ENCODE assay signal across 9 mouse cellular contexts in genomic region chr4:41762099-41762687, GRCm38 (mm10). TPM values are rescaled to one million over a fixed set of nuclear protein-coding genes. Genes with fewer than 3 reads are reported as not detected.
DNase-seq lines count a peak whose midpoint lies in the region; ATAC-seq lines count a peak whose summit lies in the region.
"Had no signal": no experiment of that assay in that cellular context is flagged by ENCODE, and none has a peak within 500 bp of the region (broad histone marks: within the 10 kb centered on the region; RNA-seq: fewer than 3 reads in every experiment).

No protein-coding gene starts in this region.

- no peak overlapping the region for H3K9ac ChIP-seq in neural tube, embryonic 15.5 days (replicated peaks)

- H3K36me3 ChIP-seq in limb, embryonic 10.5 days, result peaks cover 40% of the 10 kb centered on the region
- peaks cover 7% of the 10 kb centered on the region; the same call in 1 of the 2 replicates for H3K36me3 ChIP-seq in neural tube, embryonic 15.5 days

- 16% methylated on average over 8 of the region's 8 CpGs for WGBS in limb, embryonic 10.5 days
- 54% methylated on average over 8 of the region's 8 CpGs for WGBS in neural tube, embryonic 15.5 days

- 0 out of 2 replicates have a peak, but pooled peaks have one; percentile 28 for ATAC-seq in neural tube, embryonic 15.5 days (ENCODE audit: low FRiP score)

- DNase-seq in cerebellum, adult 9-11 months, result peak; percentile 60
- no peak for DNase-seq in cerebellum, adult 9-10 months
- peak; percentile 63 for DNase-seq in testis, postnatal 10 days (ENCODE audit: low spot score)
- DNase-seq in testis, postnatal 14 days (ENCODE audit: low spot score), result no peak
- peak; percentile 80 for DNase-seq in limb, embryonic 10.5 days (ENCODE audit: low spot score)
- DNase-seq in layer of hippocampus, adult 18-20 months (ENCODE audit: low spot score in 2 of 2), result no peak
- no peak for DNase-seq in adrenal gland, postnatal 25 days

- H3K4me1 ChIP-seq in limb, embryonic 10.5 days, result peaks cover 54% of the 10 kb centered on the region
- H3K4me1 ChIP-seq in neural tube, embryonic 15.5 days, result peaks cover 33% of the 10 kb centered on the region

- H3K27me3 ChIP-seq in limb, embryonic 10.5 days (ENCODE audit: low read depth, poor library complexity, severe bottlenecking), result no peaks in the 10 kb centered on the region
- H3K27me3 ChIP-seq in neural tube, embryonic 15.5 days (replicated peaks), result no peaks in the 10 kb centered on the region

- peak overlapping the region; percentile 64 for H3K4me3 ChIP-seq in limb, embryonic 10.5 days
- no peak overlapping the region for H3K4me3 ChIP-seq in neural tube, embryonic 15.5 days (replicated peaks)

- H3K27ac ChIP-seq in limb, embryonic 10.5 days, result peak overlapping the region; percentile 90
- peak overlapping the region; percentile 37; the same call in 1 of the 2 replicates for H3K27ac ChIP-seq in neural tube, embryonic 15.5 days (replicated peaks)

- peak overlapping the region; percentile 55 for H3K4me2 ChIP-seq in neural tube, embryonic 15.5 days

- no peaks in the 10 kb centered on the region for H3K9me3 ChIP-seq in limb, embryonic 10.5 days (replicated peaks)
- H3K9me3 ChIP-seq in neural tube, embryonic 15.5 days (replicated peaks), result no peaks in the 10 kb centered on the region

RNA-seq across cellular contexts. Expression of gene Sigmar1, which starts 6.2 kb away (rescaled TPM):
- 83.7 and 91.1 TPM in 2 replicates for polyA plus RNA-seq in limb, embryonic 10.5 days (2016; fragmentation: Nextera tagmentation; extraction: Ambion mirVana)
- 92.1 and 97.3 TPM in 2 replicates for polyA plus RNA-seq in neural tube, embryonic 15.5 days (2015; fragmentation: Nextera tagmentation; extraction: Ambion mirVana)
- total RNA-seq in layer of hippocampus, adult 18-20 months (2021), result 10 to 100 TPM; 36.9 to 44.0 TPM
- 84.5 and 86.8 TPM in 2 replicates for total RNA-seq in adrenal gland, postnatal 25 days (2021)

RNA-seq across cellular contexts. Expression of gene Galt, which starts 7.2 kb away (rescaled TPM):
- polyA plus RNA-seq in limb, embryonic 10.5 days (2016; fragmentation: Nextera tagmentation; extraction: Ambion mirVana), result 33.7 and 37.6 TPM in 2 replicates
- 48.4 and 54.8 TPM in 2 replicates for polyA plus RNA-seq in neural tube, embryonic 15.5 days (2015; fragmentation: Nextera tagmentation; extraction: Ambion mirVana)
- 10 to 100 TPM; 52.2 to 54.3 TPM for total RNA-seq in layer of hippocampus, adult 18-20 months (2021)
- 40.8 and 47.6 TPM in 2 replicates for total RNA-seq in adrenal gland, postnatal 25 days (2021)

RNA-seq across cellular contexts. Expression of gene Ccl27a, which starts 11.9 kb away (rescaled TPM):
- polyA plus RNA-seq in limb, embryonic 10.5 days (2016; fragmentation: Nextera tagmentation; extraction: Ambion mirVana), result 26.7 and 35.6 TPM in 2 replicates
- polyA plus RNA-seq in neural tube, embryonic 15.5 days (2015; fragmentation: Nextera tagmentation; extraction: Ambion mirVana), result 213 and 281 TPM in 2 replicates
- 100 to 1,000 TPM; 125 to 135 TPM for total RNA-seq in layer of hippocampus, adult 18-20 months (2021)
- 32.6 and 46.2 TPM in 2 replicates for total RNA-seq in adrenal gland, postnatal 25 days (2021)
- polyA plus RNA-seq: C2C12 had no signal

RNA-seq across cellular contexts. Expression of gene Arid3c, which starts 31.3 kb away (rescaled TPM):
- polyA plus RNA-seq in limb, embryonic 10.5 days (2016; fragmentation: Nextera tagmentation; extraction: Ambion mirVana), result not detected in 2 replicates
- 1.1 and 1.6 TPM in 2 replicates for polyA plus RNA-seq in neural tube, embryonic 15.5 days (2015; fragmentation: Nextera tagmentation; extraction: Ambion mirVana)
- not detected for total RNA-seq in layer of hippocampus, adult 18-20 months (2021)
- total RNA-seq in adrenal gland, postnatal 25 days (2021), result not detected in 2 replicates
- polyA plus RNA-seq: C2C12 had no signal

RNA-seq across cellular contexts. Expression of gene Dctn3, which starts 39.2 kb away (rescaled TPM):
- polyA plus RNA-seq in limb, embryonic 10.5 days (2016; fragmentation: Nextera tagmentation; extraction: Ambion mirVana), result 118 and 123 TPM in 2 replicates
- 271 and 320 TPM in 2 replicates for polyA plus RNA-seq in neural tube, embryonic 15.5 days (2015; fragmentation: Nextera tagmentation; extraction: Ambion mirVana)
- total RNA-seq in layer of hippocampus, adult 18-20 months (2021), result 100 to 1,000 TPM; 150 to 151 TPM
- 108 and 120 TPM in 2 replicates for total RNA-seq in adrenal gland, postnatal 25 days (2021)

Comparison
In these comparisons a context has a peak if more than half of its experiments do, and no peak if none do; other contexts are left out.
1. DNase-seq: peak in cerebellum, adult 9-11 months (single experiment), testis, postnatal 10 days (single experiment) and limb, embryonic 10.5 days (single experiment); none in cerebellum, adult 9-10 months (single experiment), testis, postnatal 14 days (single experiment), layer of hippocampus, adult 18-20 months (0 of 2) and adrenal gland, postnatal 25 days (single experiment).